Mouse (Mus musculus) liver, adult 2 months (tissue): ENCODE data around the gene Rai14. TPM values are rescaled to one million over a fixed set of nuclear protein-coding genes. Genes with fewer than 3 reads are reported as not detected.

Source experiments
- DNase-seq: peaks from one replicate; pipeline ENCODE4 v3.0.0-alpha.2; 2011; ENCODE audit warnings: low read depth, low spot score; ENCODE audit errors: extremely low read depth
- H3K27ac ChIP-seq: fragments of 200-500 bp; replicated peaks from 2 replicates; pipeline ENCODE4 v1.5.1; 2012; ENCODE audit warnings: low read depth, mild to moderate bottlenecking, control low read depth, inconsistent platforms, low read length; ENCODE audit not compliant: insufficient read depth
- H3K27me3 ChIP-seq: fragments of 200-500 bp; 2 replicates; pipeline ENCODE4 v1.6.1; 2012; ENCODE audit warnings: mild to moderate bottlenecking, moderate library complexity, low read length, inconsistent platforms; ENCODE audit not compliant: control insufficient read depth, insufficient read depth
- H3K36me3 ChIP-seq: fragments of 200-500 bp; 2 replicates; pipeline ENCODE4 v1.6.1; 2012; ENCODE audit warnings: low read length, inconsistent platforms; ENCODE audit not compliant: control insufficient read depth, insufficient read depth
- H3K4me1 ChIP-seq: fragments of 200-500 bp; 2 replicates; pipeline ENCODE4 v1.6.1; 2011; ENCODE audit warnings: low read length; ENCODE audit not compliant: control insufficient read depth, insufficient read depth
- H3K4me3 ChIP-seq: fragments of 200-500 bp; 2 replicates; pipeline ENCODE4 v1.5.1; 2011; ENCODE audit warnings: low read depth, mild to moderate bottlenecking, control low read depth, low read length, moderate library complexity; ENCODE audit not compliant: insufficient read depth
- H3K79me2 ChIP-seq: fragments of 200-500 bp; 2 replicates; pipeline ENCODE4 v1.6.1; 2012; ENCODE audit warnings: inconsistent platforms, mild to moderate bottlenecking, low read length, moderate library complexity; ENCODE audit not compliant: control insufficient read depth, insufficient read depth
- H3K9ac ChIP-seq: fragments of 200-500 bp; 2 replicates; pipeline ENCODE4 v1.6.1; 2012; ENCODE audit warnings: low read depth, mild to moderate bottlenecking, control low read depth, inconsistent platforms, low read length
- CTCF ChIP-seq: fragments of 200-500 bp; IDR thresholded peaks from 2 replicates; pipeline ENCODE4 v1.5.1; 2011; ENCODE audit warnings: low read depth, low read length, control low read depth
- POLR2A ChIP-seq: fragments of 200-500 bp; IDR thresholded peaks from 2 replicates; pipeline ENCODE4 v1.6.1; 2011; ENCODE audit warnings: low read length, control low read depth; ENCODE audit not compliant: insufficient read depth; ENCODE audit errors: extremely low read depth
- WGBS: fragments of 180-500 bp; shearing (Covaris S2); methylation state at CpG from one replicate; pipeline ENCODE4 v1.1.7; 2018; 5-methylcytosine and 5-hydroxymethylcytosine counted together
- polyA plus RNA-seq: library from polyadenylated mRNA; depleted of rRNA; stranded (reverse); fragments of >200 nt; gene quantifications from 2 replicates; pipeline ENCODE4 v1.2.3, GENCODE M21; 2012
- total RNA-seq: library from RNA; depleted of rRNA; stranded (reverse); fragments of >200 nt; gene quantifications from 2 replicates; pipeline ENCODE4 v1.2.3, GENCODE M21; 2014

Gene Rai14
- total and polyA plus RNA-seq, 2 experiments: 3.4 to 12.4 TPM

DNA sequence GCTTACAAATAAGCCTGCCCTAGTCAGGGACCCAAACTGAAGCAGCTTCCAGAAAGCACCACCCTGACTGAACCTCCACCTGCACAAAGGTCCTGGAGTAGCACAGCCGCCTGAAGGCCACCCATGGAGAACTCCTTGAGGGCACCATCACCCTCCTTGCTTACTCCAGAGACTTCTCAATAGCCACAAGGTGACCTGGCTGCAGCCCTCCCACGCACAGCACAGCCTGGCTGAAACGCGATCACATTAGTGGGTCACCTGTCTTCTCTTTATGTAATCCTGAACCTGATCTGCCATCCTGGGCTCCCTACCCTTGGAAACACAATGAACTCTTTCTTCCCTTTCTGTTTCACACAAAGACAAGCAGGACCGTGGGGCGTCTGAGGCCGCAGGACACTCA is 27.1 kb downstream of the Rai14 start:
- Histone ChIP-seq H3K27me3 (no peaks in the 10 kb centered on the region), H3K27ac (no peak overlapping the region), H3K79me2 (peaks cover 39% of the 10 kb centered on the region), H3K4me3 (no peak overlapping the region), H3K36me3 (no peaks in the 10 kb centered on the region), H3K9ac (no peak overlapping the region), H3K4me1 (peaks cover 24% of the 10 kb centered on the region)
- WGBS: 84% methylated on average over 7 of the region's 7 CpGs
- no peak for TF ChIP-seq CTCF
- no peak for TF ChIP-seq POLR2A
- DNase-seq: no peak

GRCm38 (mm10) chr15:10685692-10686430 is 28.6 kb downstream of the Rai14 start:
- WGBS: 60% methylated on average over 14 of the region's 14 CpGs
- no peak for TF ChIP-seq POLR2A
- no peak for TF ChIP-seq CTCF
- H3K27me3 ChIP-seq: no peaks in the 10 kb centered on the region
- H3K9ac ChIP-seq: no peak overlapping the region
- peak; percentile 62 for DNase-seq
- no peak overlapping the region for H3K27ac ChIP-seq
- H3K79me2 ChIP-seq: peaks cover 29% of the 10 kb centered on the region; the same call in 1 of the 2 replicates
- H3K4me3 ChIP-seq: no peak overlapping the region
- H3K4me1 ChIP-seq: peaks cover 20% of the 10 kb centered on the region
- no peaks in the 10 kb centered on the region for H3K36me3 ChIP-seq

GRCm38 (mm10) chr15:10683687-10684203 is 30.7 kb downstream of the Rai14 start:
- Histone ChIP-seq H3K27me3 (no peaks in the 10 kb centered on the region), H3K4me3 (no peak overlapping the region), H3K79me2 (peaks cover 26% of the 10 kb centered on the region; the same call in 1 of the 2 replicates), H3K9ac (no peak overlapping the region), H3K4me1 (peaks cover 9% of the 10 kb centered on the region; the same call in 1 of the 2 replicates), H3K36me3 (no peaks in the 10 kb centered on the region), H3K27ac (no peak overlapping the region)
- TF ChIP-seq POLR2A (no peak), CTCF (no peak)
- 85% methylated on average over 9 of the region's 9 CpGs for WGBS
- no peak for DNase-seq

- TF ChIP-seq POLR2A: no peak
- no peak for TF ChIP-seq CTCF
- no peak overlapping the region for H3K4me3 ChIP-seq
- WGBS: 82% methylated on average over 5 of the region's 5 CpGs
- no peak overlapping the region for H3K9ac ChIP-seq
- peaks cover 2% of the 10 kb centered on the region; the same call in 1 of the 2 replicates for H3K4me1 ChIP-seq
- H3K27me3 ChIP-seq: no peaks in the 10 kb centered on the region
- no peak for DNase-seq
- H3K27ac ChIP-seq: no peak overlapping the region
- no peaks in the 10 kb centered on the region for H3K36me3 ChIP-seq
- peaks cover 18% of the 10 kb centered on the region; the same call in 1 of the 2 replicates for H3K79me2 ChIP-seq
Observed at GRCm38 (mm10) chr15:10680514-10680913, 33.9 kb downstream of the Rai14 start.

DNA sequence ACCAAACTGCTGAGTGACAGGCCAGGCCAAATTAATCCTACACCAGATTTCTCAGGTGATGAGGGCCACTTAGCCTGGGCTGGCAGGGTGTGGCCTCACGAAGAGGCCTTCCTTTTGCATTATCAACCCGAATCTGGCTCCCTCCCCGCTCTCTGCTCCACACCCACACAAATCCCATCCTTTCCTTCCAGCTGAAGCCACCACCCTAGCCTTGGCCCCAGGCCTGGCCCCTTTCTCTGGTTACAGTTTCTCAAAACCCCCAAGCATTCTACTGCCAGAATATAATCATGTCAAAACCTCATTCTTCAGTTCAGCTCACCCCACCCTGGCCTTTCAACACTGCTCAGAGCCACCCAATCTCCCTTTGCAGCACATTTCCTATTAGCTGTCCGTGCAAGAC is 34.9 kb downstream of the Rai14 start:
- no peak overlapping the region for H3K27ac ChIP-seq
- 85% methylated on average over 4 of the region's 4 CpGs for WGBS
- peaks cover 17% of the 10 kb centered on the region; the same call in 1 of the 2 replicates for H3K79me2 ChIP-seq
- no peak overlapping the region for H3K9ac ChIP-seq
- H3K4me3 ChIP-seq: no peak overlapping the region
- no peaks in the 10 kb centered on the region for H3K36me3 ChIP-seq
- TF ChIP-seq CTCF (no peak), POLR2A (no peak)
- H3K27me3 ChIP-seq: no peaks in the 10 kb centered on the region
- peaks cover 2% of the 10 kb centered on the region; the same call in 1 of the 2 replicates for H3K4me1 ChIP-seq
- no peak for DNase-seq

DNA sequence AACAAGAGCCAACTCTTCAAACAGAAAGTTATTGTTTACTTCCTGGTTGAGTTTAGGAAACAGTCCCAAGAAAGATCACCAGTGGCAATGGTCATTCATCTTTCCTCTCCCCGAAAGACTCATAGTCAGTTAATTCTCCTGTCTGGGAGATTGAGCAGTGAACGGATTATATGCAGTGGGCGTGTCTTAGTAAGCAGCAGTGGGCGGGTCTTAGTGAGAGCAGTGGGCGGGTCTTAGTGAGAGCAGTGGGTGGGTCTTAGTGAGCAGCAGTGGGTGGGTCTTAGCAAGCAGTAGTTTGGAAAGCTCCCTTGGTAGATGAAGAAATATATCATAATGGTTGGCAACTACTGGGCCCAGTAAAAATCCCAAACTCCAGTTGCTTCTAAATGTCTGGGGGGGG is 38.6 kb downstream of the Rai14 start:
- Histone ChIP-seq H3K4me1 (peaks cover 7% of the 10 kb centered on the region), H3K9ac (no peak overlapping the region), H3K36me3 (no peaks in the 10 kb centered on the region), H3K79me2 (peaks cover 15% of the 10 kb centered on the region; the same call in 1 of the 2 replicates), H3K27me3 (no peaks in the 10 kb centered on the region), H3K4me3 (no peak overlapping the region), H3K27ac (no peak overlapping the region)
- TF ChIP-seq POLR2A (no peak), CTCF (no peak)
- DNase-seq: no peak
- 75% methylated on average over 5 of the region's 5 CpGs for WGBS
